Mouse (Mus musculus) heart, embryonic 11.5 days (tissue): ENCODE data around the gene Fancm. TPM values are rescaled to one million over a fixed set of nuclear protein-coding genes. Genes with fewer than 3 reads are reported as not detected.

Experiments used
- ATAC-seq: fragments of 200-750 bp; cut with Nextera tagmentation; replicated peaks from 2 replicates; pipeline ENCODE4 v1.8.0; 2017; ENCODE audit warnings: moderate library complexity; ENCODE audit not compliant: insufficient number of reproducible peaks, low FRiP score, low TSS enrichment
- H3K27ac ChIP-seq: fragments of 300-500 bp; sonication (generic); 2 replicates; pipeline ENCODE4 v1.5.1; 2014; ENCODE audit warnings: mild to moderate bottlenecking, low read depth, low read length
- H3K27me3 ChIP-seq: fragments of 300-500 bp; sonication (generic); 2 replicates; pipeline ENCODE4 v1.6.1; 2014; ENCODE audit warnings: mild to moderate bottlenecking, low read length, mixed read lengths; ENCODE audit not compliant: control insufficient read depth, insufficient read depth
- H3K36me3 ChIP-seq: fragments of 300-500 bp; sonication (generic); 2 replicates; pipeline ENCODE4 v1.6.1; 2014; ENCODE audit warnings: mild to moderate bottlenecking, low read length, moderate library complexity, mixed read lengths; ENCODE audit not compliant: control insufficient read depth, insufficient read depth
- H3K4me1 ChIP-seq: fragments of 300-500 bp; sonication (generic); 2 replicates; pipeline ENCODE4 v1.6.1; 2014; ENCODE audit warnings: low read length; ENCODE audit not compliant: control insufficient read depth, insufficient read depth
- H3K4me2 ChIP-seq: fragments of 300-500 bp; sonication (generic); 2 replicates; pipeline ENCODE4 v1.6.1; 2014; ENCODE audit warnings: mild to moderate bottlenecking, moderate library complexity
- H3K4me3 ChIP-seq: fragments of 300-500 bp; sonication (generic); 2 replicates; pipeline ENCODE4 v1.5.1; 2014; ENCODE audit warnings: low read depth, low read length
- H3K9ac ChIP-seq: fragments of 300-500 bp; sonication (generic); 2 replicates; pipeline ENCODE4 v1.6.1; 2014; ENCODE audit warnings: mild to moderate bottlenecking, low read depth, low read length, moderate library complexity
- H3K9me3 ChIP-seq: fragments of 300-500 bp; sonication (generic); replicated peaks from 2 replicates; pipeline ENCODE4 v1.6.1; 2016; ENCODE audit warnings: low read length; ENCODE audit not compliant: control insufficient read depth
- WGBS: fragments of 180-500 bp; shearing (Covaris S2); extraction: QIAGEN DNeasy Blood & Tissue Kit; methylation state at CpG from one replicate; pipeline ENCODE4 v1.1.7; 2014; ENCODE audit not compliant: insufficient replicate concordance; 5-methylcytosine and 5-hydroxymethylcytosine counted together
- polyA plus RNA-seq: library from polyadenylated mRNA; unstranded; fragments of >200 nt; fragmentation: Nextera tagmentation; extraction: Ambion mirVana; gene quantifications from 2 replicates; pipeline ENCODE4 v1.2.1, GENCODE M21; 2014

The Fancm gene
- polyA plus RNA-seq, 1 experiment from 2014 or later, result 9.7 TPM

GRCm38 (mm10) chr12:65065241-65065640, 10.2 kb upstream of the Fancm start:
- H3K4me1 ChIP-seq, result no peaks in the 10 kb centered on the region
- no peak for ATAC-seq
- H3K9ac ChIP-seq, result no peak overlapping the region
- H3K4me2 ChIP-seq, result no peak overlapping the region
- H3K9me3 ChIP-seq, result no peaks in the 10 kb centered on the region
- H3K27me3 ChIP-seq, result no peaks in the 10 kb centered on the region
- WGBS, result 66% methylated on average over 2 of the region's 2 CpGs
- no peak overlapping the region for H3K4me3 ChIP-seq
- no peak overlapping the region for H3K27ac ChIP-seq
- peaks cover 14% of the 10 kb centered on the region for H3K36me3 ChIP-seq

GRCm38 (mm10) chr12:65066234-65066633, 9.2 kb upstream of the Fancm start:
- H3K4me2 ChIP-seq, result no peak overlapping the region
- 67% methylated on average over 3 of the region's 3 CpGs for WGBS
- H3K4me1 ChIP-seq, result no peaks in the 10 kb centered on the region
- H3K27ac ChIP-seq, result no peak overlapping the region
- H3K36me3 ChIP-seq, result peaks cover 11% of the 10 kb centered on the region
- no peak overlapping the region for H3K9ac ChIP-seq
- no peaks in the 10 kb centered on the region for H3K9me3 ChIP-seq
- no peaks in the 10 kb centered on the region for H3K27me3 ChIP-seq
- H3K4me3 ChIP-seq, result no peak overlapping the region
- no peak for ATAC-seq

GRCm38 (mm10) chr12:65068409-65068808, 7.0 kb upstream of the Fancm start:
- H3K27me3 ChIP-seq, result no peaks in the 10 kb centered on the region
- peaks cover 6% of the 10 kb centered on the region; the same call in 1 of the 2 replicates for H3K36me3 ChIP-seq
- no peak overlapping the region for H3K4me2 ChIP-seq
- no peak overlapping the region for H3K4me3 ChIP-seq
- no peak for ATAC-seq
- no peaks in the 10 kb centered on the region for H3K9me3 ChIP-seq
- no peaks in the 10 kb centered on the region for H3K4me1 ChIP-seq
- no peak overlapping the region for H3K27ac ChIP-seq
- 63% methylated on average over 4 of the region's 4 CpGs for WGBS
- no peak overlapping the region for H3K9ac ChIP-seq

- H3K9ac ChIP-seq, result peak overlapping the region; percentile 94
- no peaks in the 10 kb centered on the region for H3K27me3 ChIP-seq
- peak overlapping the region; percentile 90 for H3K4me3 ChIP-seq
- ATAC-seq, result peak; percentile 51
- peak overlapping the region; percentile 85 for H3K27ac ChIP-seq
- peaks cover 10% of the 10 kb centered on the region; the same call in 1 of the 2 replicates for H3K4me1 ChIP-seq
- H3K9me3 ChIP-seq, result no peaks in the 10 kb centered on the region
- peak overlapping the region; percentile 95 for H3K4me2 ChIP-seq
- WGBS, result 6% methylated on average over 21 of the region's 21 CpGs
- 0 out of 2 replicates have a peak, but pooled peaks cover 4% of the 10 kb centered on the region for H3K36me3 ChIP-seq
Measured at GRCm38 (mm10) chr12:65072911-65073610, 2.3 kb upstream of the Fancm start.

GRCm38 (mm10) chr12:65073611-65074178, 1.7 kb upstream of the Fancm start, which contains the start of gene Fkbp3:
TSS of gene Fkbp3 (minus strand) at chr12:65074007.
- H3K36me3 ChIP-seq, result 0 out of 2 replicates have a peak, but pooled peaks cover 2% of the 10 kb centered on the region
- H3K9ac ChIP-seq, result peak within 1 kb of the TSS; percentile 94
- peak within 1 kb of the TSS; percentile 95 for H3K4me2 ChIP-seq
- no peaks in the 10 kb centered on the region for H3K27me3 ChIP-seq
- ATAC-seq, result peak; percentile 99
- no peaks in the 10 kb centered on the region for H3K9me3 ChIP-seq
- H3K4me3 ChIP-seq, result peak within 1 kb of the TSS; percentile 90
- WGBS, result under 1% methylated on average over 49 of the region's 49 CpGs
- H3K27ac ChIP-seq, result peak within 1 kb of the TSS; percentile 85
- H3K4me1 ChIP-seq, result peaks cover 10% of the 10 kb centered on the region; the same call in 1 of the 2 replicates

- Histone ChIP-seq H3K27ac (peak overlapping the region; percentile 54), H3K27me3 (no peaks in the 10 kb centered on the region), H3K36me3 (no peaks in the 10 kb centered on the region), H3K4me3 (peak overlapping the region; percentile 90), H3K4me1 (peaks cover 10% of the 10 kb centered on the region; the same call in 1 of the 2 replicates), H3K9ac (no peak overlapping the region; the same call in 1 of the 2 replicates), H3K4me2 (peak overlapping the region; percentile 95), H3K9me3 (no peaks in the 10 kb centered on the region)
- 38% methylated on average over 7 of the region's 7 CpGs for WGBS
- no peak for ATAC-seq
Measured at GRCm38 (mm10) chr12:65074651-65075050, 752 bp upstream of the Fancm start.

- Histone ChIP-seq H3K4me2 (peak overlapping the region; percentile 95), H3K36me3 (no peaks in the 10 kb centered on the region), H3K27ac (peak overlapping the region; percentile 84), H3K27me3 (no peaks in the 10 kb centered on the region), H3K4me3 (peak overlapping the region; percentile 90), H3K9me3 (no peaks in the 10 kb centered on the region), H3K4me1 (peaks cover 10% of the 10 kb centered on the region; the same call in 1 of the 2 replicates), H3K9ac (peak overlapping the region; percentile 83)
- no peak; the same call in 1 of the 2 replicates for ATAC-seq
- under 1% methylated on average over 41 of the region's 41 CpGs for WGBS
Measured at GRCm38 (mm10) chr12:65075733-65076310, 419 bp downstream of the Fancm start.

- peak overlapping the region; percentile 83 for H3K9ac ChIP-seq
- H3K27me3 ChIP-seq, result no peaks in the 10 kb centered on the region
- H3K9me3 ChIP-seq, result no peaks in the 10 kb centered on the region
- peak overlapping the region; percentile 95 for H3K4me2 ChIP-seq
- WGBS, result 74% methylated on average over 9 of the region's 9 CpGs
- H3K4me3 ChIP-seq, result peak overlapping the region; percentile 90
- no peak overlapping the region for H3K27ac ChIP-seq
- peaks cover 10% of the 10 kb centered on the region; the same call in 1 of the 2 replicates for H3K4me1 ChIP-seq
- H3K36me3 ChIP-seq, result no peaks in the 10 kb centered on the region
- ATAC-seq, result no peak
Measured at GRCm38 (mm10) chr12:65076906-65077305, 1.5 kb downstream of the Fancm start.
